Mouse (Mus musculus): ENCODE measurements around the gene Vav3.

Vav3 gene

DNA sequence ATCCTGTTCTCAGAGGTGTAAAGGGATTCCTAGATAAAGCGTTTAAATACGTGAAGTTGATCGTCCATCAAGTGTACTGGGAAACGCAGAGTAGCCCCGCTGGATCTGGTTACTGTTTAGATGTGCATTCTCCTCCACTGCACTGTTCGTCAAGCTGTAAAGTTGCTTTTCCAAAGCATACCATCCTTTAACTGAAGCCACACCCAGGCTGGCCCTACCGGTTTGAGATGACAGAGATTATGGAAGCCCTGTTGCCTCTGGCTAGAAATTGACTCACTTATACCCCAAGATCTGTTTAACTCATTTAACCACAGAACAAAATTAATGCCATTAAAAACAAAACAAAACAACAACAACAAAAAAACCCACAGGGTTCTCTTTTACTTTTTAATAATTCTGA lies 238.5 kb downstream of the Vav3 start:
- DNase-seq (ENCODE audit: low spot score in 2 of 2): no peak

DNA sequence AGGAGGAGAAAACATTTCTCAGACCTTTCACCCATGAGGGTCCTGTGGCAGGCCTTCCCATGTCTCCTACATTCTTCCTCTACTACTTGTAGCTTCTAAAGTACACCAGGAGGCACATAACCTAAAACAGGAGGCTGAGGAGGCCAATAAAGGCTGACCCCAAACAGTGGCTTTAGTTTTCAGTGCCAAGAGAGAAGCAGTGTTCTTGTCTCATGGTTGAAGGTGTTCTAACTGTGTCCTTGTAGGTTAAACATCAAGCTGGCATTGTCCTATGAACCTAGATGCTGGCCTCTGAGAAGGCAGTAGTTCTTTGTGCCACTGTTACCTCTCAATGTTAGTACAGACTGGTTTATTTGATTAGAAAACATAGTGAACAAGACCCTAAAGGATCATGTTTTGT lies 245.5 kb downstream of the Vav3 start:
- DNase-seq (ENCODE audit: low spot score in 2 of 2): no peak

DNA sequence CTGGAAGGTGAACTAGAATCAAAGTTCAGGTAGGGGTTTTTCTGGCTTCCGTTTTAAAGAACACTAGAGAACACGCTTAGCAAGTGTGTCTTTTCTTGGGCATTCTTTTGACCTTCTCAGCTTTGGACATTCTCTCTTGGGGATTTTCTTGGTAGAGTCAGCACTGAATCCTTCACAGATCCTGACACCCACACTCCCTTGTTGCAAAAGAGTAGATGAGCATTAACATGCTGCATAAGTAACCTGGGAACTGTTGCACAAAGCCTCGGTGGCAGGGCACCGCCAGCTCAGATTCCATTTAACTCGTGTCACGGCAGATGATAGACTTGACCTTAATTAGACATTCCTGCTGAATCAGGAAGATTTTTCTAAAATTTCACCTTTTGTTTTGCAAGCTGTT lies 252.5 kb downstream of the Vav3 start:
- no peak for DNase-seq (ENCODE audit: low spot score in 2 of 2)

DNA sequence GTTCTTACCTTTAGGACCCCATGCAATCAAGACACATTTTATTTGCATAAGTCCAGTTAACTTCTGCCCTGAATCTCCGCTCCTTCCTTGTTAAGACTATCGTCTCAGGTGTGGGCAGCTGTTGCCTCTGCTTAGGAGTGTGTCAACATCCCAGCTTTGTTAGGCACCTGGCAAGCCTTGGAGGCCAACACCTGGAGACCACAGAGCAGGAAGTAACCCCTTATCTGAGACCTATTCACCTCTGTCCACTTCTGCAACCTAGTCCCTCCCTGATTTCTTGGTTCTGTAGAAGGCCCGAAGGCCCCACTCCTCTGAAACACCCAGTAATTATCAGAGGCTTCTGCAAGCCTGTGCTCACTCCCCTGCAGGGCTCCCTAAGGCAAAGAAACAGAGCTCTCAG lies 255.6 kb downstream of the Vav3 start:
- no peak for DNase-seq (ENCODE audit: low spot score in 2 of 2)

DNA sequence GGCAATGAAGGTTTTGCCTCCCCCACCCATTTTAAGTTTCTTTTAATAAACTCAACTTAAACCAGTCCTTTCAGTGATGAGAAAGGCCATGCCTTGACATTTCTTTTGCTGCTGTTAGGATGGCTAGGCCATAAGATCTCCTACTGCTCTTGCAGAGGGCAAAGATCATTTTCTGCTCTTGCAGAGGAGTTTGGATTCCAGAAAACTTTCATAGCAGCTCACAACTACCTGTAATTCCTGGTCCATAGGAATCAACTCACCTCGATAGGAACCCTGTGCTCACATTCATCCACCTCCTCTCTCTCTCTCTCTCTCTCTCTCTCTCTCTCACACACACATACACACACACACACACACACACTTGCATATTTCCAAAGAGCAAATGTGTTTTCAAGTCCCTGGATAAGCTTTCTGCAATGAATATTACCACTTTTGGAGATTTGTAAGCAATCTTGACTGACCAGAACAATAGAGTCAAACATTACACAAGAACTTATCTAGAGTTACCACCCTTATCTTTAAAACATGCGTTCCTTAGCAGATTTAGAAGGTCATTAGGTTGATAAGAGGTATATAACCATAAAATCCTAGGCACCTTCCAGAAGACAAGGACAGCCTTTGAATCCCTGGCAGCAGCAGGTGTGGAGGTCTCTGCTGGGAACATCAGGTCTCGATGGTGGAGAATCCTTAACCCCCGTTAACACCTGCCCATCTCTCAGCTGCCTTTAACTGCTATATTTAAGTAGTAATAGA lies 260.4 kb downstream of the Vav3 start:
- no peak for DNase-seq (ENCODE audit: low spot score in 2 of 2)

DNA sequence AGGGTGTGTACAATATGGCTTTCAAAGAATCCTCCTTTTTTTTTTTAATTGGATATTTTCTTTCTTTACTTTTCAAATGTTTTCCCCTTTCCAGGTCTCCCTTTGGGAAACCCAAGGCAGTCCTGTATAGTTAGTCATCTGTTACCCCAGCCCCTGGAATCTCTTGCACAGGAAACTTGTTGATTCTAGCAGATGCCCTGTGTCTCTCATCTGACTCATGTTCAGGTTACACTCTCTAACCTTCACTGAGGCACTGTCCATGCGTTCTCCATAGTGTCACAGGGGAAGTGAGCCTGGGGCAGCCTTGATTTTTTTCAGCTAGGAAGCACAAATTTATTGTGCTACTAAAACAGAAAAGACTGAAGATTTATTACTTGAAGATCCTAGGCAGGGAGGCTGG lies 262.3 kb downstream of the Vav3 start:
- DNase-seq (ENCODE audit: low spot score in 2 of 2): no peak

- DNase-seq (ENCODE audit: low spot score in 2 of 2): no peak
Measured at GRCm38 (mm10) chr3:109606121-109606520, 265.7 kb downstream of the Vav3 start.

- no peak for DNase-seq (ENCODE audit: low spot score in 2 of 2)
Measured at GRCm38 (mm10) chr3:109621721-109622120, 281.3 kb downstream of the Vav3 start.

DNA sequence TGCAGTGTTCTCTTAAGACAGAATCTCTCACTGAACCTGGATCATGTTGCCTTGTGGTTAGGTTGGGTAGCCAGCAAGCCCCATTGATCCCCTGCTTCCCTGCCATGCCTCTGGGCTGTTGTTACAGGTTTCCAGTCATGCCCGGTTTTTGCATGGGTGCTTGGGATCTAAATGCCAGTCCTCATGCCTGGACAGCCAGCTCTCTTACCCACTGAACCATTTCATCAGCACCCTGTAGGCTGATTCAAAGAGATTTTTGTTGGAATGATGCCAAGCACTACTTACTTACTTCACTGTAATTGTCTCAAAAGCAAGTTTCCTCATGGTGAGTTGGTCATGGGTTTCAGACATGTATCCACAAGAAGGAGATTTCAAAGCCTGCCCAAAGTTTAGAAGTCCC lies 281.9 kb downstream of the Vav3 start:
- no peak for DNase-seq (ENCODE audit: low spot score in 2 of 2)

DNA sequence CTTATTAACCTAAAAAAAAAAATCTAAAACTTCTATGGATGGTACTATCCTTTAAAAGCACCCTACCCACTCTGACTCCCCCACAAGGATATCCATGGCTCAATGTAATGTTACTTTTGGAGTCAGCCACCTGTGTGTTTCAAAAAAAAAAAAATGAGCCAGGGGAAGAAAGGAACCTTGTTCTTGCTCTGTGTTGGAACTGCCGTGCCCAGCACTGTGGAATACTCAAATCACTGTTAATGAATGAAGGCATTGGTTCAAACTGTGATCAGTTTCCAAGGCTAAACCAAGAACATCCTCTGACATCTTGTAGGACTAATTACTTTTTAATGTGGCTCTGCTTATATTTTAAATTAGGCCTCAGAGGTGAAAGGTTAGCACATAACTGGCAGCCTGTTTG lies 282.4 kb downstream of the Vav3 start:
- DNase-seq (ENCODE audit: low spot score in 2 of 2): no peak

- DNase-seq (ENCODE audit: low spot score in 2 of 2): no peak
Measured at GRCm38 (mm10) chr3:109623770-109624169, 283.3 kb downstream of the Vav3 start.

GRCm38 (mm10) chr3:109636045-109636444 lies 295.6 kb downstream of the Vav3 start:
- no peak for DNase-seq (ENCODE audit: low spot score in 2 of 2)

DNA sequence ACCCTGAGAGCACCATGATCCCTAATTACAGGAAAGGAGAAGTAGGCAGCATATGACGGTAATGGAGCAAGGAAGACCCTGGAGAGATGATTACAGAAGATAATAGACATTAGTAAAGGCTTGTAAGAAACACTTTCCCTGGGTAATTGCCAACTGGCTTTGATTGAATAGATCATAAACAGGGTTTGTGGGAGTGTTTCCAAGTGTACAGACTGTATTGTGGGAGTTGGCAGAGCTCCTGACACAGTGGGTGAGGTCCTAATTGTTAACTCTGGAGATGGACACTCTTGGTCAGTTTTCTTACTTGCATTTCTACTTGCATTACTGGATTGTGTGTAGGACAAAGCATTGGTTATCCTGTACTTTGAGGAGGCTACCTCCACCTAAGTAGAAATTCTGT lies 298.9 kb downstream of the Vav3 start:
- DNase-seq (ENCODE audit: low spot score in 2 of 2): no peak

DNA sequence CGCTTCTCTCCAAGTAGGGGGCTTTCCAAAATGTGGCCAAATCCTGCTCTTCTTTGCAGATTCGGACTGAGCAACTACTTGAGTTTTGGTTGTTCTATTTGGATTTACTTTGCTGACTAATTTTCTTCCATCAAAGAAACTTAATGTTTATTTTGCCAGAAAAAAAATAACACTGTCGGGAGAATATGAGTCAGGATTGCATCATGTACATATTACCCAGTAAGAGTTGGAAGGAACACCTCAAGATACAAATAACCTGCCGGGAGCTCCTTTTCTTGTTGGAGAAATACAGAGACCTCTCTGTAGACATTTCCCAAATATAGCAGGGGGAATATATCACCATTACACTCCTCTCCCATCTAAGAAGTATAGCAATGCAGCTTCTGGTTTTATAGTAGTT lies 300.3 kb downstream of the Vav3 start:
- no peak for DNase-seq (ENCODE audit: low spot score in 2 of 2)

DNA sequence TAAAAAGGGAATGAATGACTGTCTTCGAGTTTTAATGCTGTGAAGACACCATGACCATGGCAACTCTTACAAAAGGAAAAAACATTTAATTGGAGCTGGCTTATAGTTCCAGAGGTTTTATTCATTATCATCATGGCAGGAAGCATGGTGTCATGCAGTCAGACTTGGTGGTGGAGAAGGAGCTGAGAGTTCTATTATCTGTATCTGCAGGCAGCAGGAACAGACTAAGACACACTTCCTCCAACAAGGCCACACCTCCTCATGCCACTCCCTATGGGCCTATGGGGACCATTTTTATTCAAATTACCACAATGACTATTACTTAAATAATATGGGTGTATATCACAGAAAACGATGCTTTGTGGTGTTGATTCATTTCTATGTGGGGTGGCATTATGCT lies 307.8 kb downstream of the Vav3 start:
- DNase-seq (ENCODE audit: low spot score in 2 of 2): no peak

- DNase-seq (ENCODE audit: low spot score in 2 of 2): no peak
Measured at GRCm38 (mm10) chr3:109651479-109651878, 311.0 kb downstream of the Vav3 start.

DNA sequence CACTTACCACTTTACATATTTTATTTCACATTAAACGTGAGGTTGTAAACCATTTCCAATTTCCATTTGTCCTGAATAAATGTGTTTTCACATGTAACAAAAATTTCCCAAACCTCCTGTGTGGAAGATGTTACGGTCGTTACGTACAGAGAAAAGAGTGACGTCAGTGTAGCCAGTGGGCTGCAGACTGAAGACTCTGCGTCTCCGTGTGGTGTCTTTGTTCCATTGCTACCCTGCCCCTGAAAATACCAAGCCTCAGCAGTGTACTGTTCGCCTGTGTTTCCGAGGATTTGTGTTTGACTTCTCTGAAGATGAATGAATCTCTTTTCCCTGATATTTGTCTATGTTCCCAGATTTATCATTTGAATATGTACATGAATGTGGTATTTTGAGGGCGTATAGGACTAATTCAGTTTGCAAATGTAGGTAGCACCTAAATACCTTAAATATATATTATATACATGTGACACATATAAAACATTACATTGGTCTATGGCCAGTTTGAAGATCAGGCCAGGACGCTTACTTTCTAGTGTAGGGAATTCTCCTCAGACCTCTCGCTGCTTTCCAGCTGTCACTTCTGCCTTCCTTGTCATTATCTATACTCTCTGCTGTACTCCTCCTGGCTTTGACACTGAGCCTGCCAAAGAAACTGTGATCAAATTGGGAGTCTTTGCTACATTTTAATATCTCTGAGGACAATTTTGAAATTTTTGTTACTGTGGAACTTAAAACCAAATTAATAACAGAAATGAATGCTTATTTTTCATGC lies 312.6 kb downstream of the Vav3 start:
- no peak for DNase-seq (ENCODE audit: low spot score in 2 of 2)

GRCm38 (mm10) chr3:109654386-109654785 lies 313.9 kb downstream of the Vav3 start:
- DNase-seq (ENCODE audit: low spot score in 2 of 2): no peak

DNA sequence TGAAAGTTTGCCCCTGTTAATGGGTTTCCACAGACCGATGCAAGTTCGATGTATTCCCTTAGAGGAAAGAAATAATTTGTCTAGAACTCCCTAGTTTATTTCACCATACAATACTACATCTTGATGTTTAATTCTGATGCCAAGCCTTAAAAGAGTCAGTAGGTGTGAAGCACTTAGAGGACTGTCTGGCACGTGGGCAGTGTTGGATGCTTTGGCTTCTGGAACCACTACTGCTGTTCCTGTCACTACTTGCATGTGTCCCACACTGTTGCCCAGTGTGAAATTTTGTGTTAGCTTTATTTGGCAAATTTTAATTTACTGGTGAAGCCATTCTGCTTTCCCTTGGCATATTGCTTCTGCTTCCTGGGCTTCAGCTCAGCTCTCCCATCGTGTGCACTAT lies 331.3 kb downstream of the Vav3 start:
- no peak for DNase-seq (ENCODE audit: low spot score in 2 of 2)

- no peak for DNase-seq (ENCODE audit: low spot score in 2 of 2)
Measured at GRCm38 (mm10) chr3:109672925-109673324, 332.5 kb downstream of the Vav3 start.

GRCm38 (mm10) chr3:109680281-109680680 lies 339.8 kb downstream of the Vav3 start:
- no peak for DNase-seq (ENCODE audit: low spot score in 2 of 2)

DNA sequence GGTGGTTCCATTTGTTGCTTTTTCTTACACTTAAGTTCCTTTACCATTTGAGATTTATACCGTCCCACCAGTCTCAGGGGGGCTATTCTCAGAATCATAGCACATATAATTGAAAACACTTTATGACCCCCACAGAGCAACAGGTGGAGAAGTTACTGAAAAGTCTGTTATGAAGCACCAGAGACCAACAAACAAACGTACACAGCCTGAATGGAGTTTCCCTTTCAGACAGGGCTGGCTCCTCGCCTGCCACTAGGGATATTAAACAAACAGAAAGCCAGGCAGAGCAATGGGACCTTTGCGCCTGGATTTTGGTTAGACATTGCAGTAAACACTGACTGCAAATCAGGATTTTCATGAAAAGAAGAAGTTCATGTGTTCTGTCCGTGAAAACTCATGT lies 341.4 kb downstream of the Vav3 start:
- no peak for DNase-seq (ENCODE audit: low spot score in 2 of 2)

DNA sequence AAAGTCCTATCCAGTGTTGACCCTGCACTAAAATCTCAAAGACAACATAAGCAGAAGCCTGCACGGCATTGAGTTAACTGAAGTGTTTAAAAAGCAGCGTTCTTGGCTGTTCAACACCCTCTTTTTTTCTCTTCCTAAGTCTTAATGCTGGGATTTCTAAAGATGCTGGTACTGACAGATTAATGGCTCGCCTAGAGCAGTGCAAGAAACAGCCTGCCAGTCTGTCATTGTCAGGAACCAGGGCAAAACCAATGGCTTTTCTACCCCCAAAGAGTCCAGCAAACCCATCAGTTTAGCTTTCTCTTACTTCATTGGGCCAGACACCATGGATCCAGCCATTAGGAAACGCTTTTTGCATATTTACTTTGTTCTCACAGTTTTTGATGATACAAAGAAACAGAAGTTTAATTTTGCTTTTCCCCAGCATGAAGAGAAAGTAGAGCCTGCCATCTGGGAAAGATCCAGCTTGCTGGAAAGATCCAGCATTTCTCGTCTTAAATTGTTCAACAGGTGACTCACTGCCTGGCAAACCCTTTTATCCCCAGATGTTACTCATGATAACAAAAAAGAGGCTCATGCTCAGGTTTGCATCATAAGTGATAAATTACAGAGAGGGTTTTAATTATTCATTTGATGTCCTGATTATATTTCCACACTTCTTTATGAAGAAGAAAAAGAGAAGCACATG lies 343.3 kb downstream of the Vav3 start:
- DNase-seq (ENCODE audit: low spot score in 2 of 2): no peak
